Mouse (Mus musculus): ENCODE measurements around the gene Fam171a1. TPM values are rescaled to one million over a fixed set of nuclear protein-coding genes. Genes with fewer than 3 reads are reported as not detected.
"Not testable (repeated sequence)": the region's sequence is repeated elsewhere in the genome, so short reads cannot be mapped to it uniquely, and the experiment has no call there.

The Fam171a1 gene
- polyA plus RNA-seq, 1 experiment from 2014 or later = 42.5 TPM

DNA sequence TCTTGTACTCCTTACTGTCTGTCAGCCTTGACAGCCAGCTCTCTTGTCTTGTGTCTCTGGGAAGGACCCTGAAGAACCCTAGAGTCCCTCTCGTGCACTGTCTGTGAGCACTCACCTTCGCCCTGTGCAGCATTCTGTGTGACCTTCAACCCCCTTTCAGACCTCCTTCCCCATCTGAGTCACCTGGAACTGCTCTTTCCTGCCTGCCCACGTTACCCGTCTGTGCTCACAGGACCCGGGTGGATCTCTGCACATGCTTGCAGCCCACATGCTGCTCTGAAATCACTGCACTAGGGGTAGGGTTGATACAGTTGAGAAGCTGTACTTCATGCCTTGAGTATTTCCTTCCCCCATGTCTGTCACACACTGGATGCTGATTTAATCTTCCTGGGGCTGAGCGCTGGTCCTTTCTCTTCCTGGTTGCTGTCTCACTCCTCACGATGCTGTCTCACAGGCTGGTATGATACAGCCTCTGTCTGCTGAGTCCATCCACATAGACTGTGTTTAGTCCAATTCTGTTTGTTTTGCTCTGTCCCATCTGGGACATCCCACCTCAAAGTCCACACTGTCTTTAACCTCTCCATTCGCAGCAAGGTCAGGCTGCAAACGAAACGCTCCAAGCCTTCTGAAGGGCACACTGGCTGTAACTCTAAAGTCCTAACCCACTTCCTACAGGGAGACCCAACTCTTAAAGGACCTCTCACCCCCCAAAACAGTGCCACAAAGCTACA lies 74.9 kb downstream of the Fam171a1 start:
- Histone ChIP-seq H3K9me3 (no peaks in the 10 kb centered on the region), H3K27ac (no peak overlapping the region), H3K27me3 (ENCODE audit: insufficient read depth, poor library complexity, severe bottlenecking) (no peaks in the 10 kb centered on the region), H3K4me3 (no peak overlapping the region), H3K36me3 (peaks cover 35% of the 10 kb centered on the region), H3K4me1 (replicated peaks) (0 out of 2 replicates have a peak, but pooled peaks cover 2% of the 10 kb centered on the region)
- no peak for DNase-seq (ENCODE audit: low spot score)
- 91% methylated on average over 10 of the region's 10 CpGs for WGBS

DNA sequence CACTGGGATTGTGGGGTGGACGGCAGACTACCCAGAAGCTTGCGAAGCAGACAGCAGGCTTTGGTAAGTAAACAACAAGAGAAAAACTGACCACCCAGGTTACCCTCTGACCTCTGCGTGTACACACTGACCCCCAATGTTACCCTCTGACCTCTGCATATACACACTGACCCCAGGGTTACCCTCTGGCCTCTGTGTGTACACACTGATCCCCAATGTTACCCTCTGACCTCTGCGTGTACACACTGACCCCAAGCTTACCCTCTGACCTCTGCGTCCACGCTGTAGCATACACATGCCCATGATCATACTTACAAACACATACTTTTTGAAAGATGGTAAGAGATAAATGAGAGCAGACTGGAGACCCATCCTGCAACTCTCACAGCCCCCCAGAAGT lies 77.1 kb downstream of the Fam171a1 start:
- no peak for DNase-seq (ENCODE audit: low spot score)
- Histone ChIP-seq H3K36me3 (peaks cover 47% of the 10 kb centered on the region), H3K9me3 (no peaks in the 10 kb centered on the region), H3K4me1 (replicated peaks) (peaks cover 20% of the 10 kb centered on the region), H3K27ac (no peak overlapping the region), H3K4me3 (no peak overlapping the region), H3K27me3 (ENCODE audit: insufficient read depth, poor library complexity, severe bottlenecking) (no peaks in the 10 kb centered on the region)
- WGBS = 68% methylated on average over 6 of the region's 6 CpGs

DNA sequence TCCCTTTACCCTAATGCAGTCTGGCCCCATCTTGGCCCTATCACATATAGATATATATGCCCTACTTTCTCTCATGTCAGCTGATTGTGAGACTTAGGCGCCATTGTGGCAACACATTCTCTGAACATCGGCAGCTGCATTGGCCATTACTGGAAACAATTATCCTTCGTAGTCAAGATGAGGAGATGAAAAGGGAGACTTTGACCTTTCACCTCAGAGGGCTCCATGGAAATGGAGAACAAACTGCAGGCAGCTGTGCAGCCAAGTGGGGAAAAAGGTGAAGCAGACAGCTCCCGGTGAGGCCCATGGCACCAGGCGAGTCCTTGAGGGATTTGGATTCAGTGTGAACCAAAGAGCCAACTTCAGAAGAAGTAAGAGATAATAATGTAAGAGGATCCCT lies 81.5 kb downstream of the Fam171a1 start:
- Histone ChIP-seq H3K4me3 (no peak overlapping the region), H3K27me3 (ENCODE audit: insufficient read depth, poor library complexity, severe bottlenecking) (no peaks in the 10 kb centered on the region), H3K36me3 (peaks cover 57% of the 10 kb centered on the region), H3K9me3 (no peaks in the 10 kb centered on the region), H3K4me1 (replicated peaks) (peaks cover 23% of the 10 kb centered on the region), H3K27ac (peak overlapping the region; percentile 59; the same call in 1 of the 2 replicates)
- DNase-seq (ENCODE audit: low spot score) = no peak
- WGBS = 31% methylated on average over 5 of the region's 5 CpGs

DNA sequence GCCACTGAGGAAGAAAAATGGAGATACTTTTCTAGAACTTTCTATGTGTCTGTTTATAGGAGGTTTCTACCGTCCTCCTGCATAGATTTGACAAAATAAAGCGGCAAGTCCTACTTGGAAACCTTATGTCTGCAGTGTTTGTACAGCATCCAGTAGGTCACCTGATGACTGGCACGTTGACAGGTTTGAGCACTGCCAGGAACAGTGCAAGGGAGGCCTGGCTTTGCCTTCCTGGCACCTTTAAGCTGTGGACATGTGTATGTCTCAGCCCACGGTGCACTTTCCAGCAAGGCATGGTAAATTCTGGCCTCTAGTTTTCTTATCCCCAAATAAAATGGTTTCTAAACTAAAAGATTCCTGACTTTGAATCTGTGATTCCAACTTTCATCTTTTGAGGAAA lies 86.4 kb downstream of the Fam171a1 start:
- peaks cover 53% of the 10 kb centered on the region for H3K36me3 ChIP-seq

DNA sequence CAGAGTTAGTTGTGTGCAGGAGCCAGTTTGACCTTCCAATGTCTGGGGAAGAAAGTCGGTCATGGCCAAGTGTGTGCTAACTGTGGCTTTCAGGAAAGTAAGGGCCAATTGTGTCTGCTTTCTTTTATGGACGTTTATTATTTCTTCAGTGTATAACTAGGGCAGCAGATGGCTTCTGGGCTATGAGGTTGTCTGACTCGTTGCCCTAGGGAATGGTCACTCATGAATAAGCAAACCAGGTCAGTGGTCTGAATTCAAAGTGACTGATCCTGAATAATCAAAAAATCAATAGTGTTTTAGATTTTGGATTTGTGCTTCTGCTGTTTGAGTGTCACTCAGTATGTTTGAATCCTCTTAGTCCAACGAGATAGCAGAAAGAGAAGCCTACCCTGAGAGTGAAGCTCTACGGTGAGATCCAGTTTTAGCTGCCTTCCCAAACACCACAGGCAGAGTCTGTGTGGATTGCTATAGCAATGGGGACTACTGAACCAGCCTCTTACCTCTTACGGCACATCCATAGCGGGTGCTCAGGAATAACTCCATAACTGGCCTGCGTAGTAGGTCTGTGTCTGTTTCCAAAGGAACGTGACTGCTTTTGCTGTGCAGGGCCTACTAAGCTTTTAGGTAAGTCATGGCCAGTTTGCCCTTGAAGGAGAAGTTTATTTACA lies 93.1 kb downstream of the Fam171a1 start:
- no peaks in the 10 kb centered on the region for H3K9me3 ChIP-seq
- peak overlapping the region; percentile 35; the same call in 1 of the 2 replicates for H3K27ac ChIP-seq
- peaks cover 4% of the 10 kb centered on the region for H3K4me1 ChIP-seq (replicated peaks)
- no peak for DNase-seq (ENCODE audit: low spot score)
- no peak overlapping the region for H3K4me3 ChIP-seq
- H3K36me3 ChIP-seq = peaks cover 30% of the 10 kb centered on the region
- WGBS = 82% methylated on average over 9 of the region's 9 CpGs
- no peaks in the 10 kb centered on the region for H3K27me3 ChIP-seq (ENCODE audit: insufficient read depth, poor library complexity, severe bottlenecking)

More for the DNA sequence above, 86.4 kb downstream of the Fam171a1 start:
- Histone ChIP-seq H3K27ac (no peak overlapping the region), H3K27me3 (ENCODE audit: insufficient read depth, poor library complexity, severe bottlenecking) (no peaks in the 10 kb centered on the region), H3K4me1 (replicated peaks) (peaks cover 13% of the 10 kb centered on the region), H3K4me3 (no peak overlapping the region), H3K9me3 (no peaks in the 10 kb centered on the region)
- 94% methylated on average over 4 of the region's 4 CpGs for WGBS
- DNase-seq (ENCODE audit: low spot score) = no peak

DNA sequence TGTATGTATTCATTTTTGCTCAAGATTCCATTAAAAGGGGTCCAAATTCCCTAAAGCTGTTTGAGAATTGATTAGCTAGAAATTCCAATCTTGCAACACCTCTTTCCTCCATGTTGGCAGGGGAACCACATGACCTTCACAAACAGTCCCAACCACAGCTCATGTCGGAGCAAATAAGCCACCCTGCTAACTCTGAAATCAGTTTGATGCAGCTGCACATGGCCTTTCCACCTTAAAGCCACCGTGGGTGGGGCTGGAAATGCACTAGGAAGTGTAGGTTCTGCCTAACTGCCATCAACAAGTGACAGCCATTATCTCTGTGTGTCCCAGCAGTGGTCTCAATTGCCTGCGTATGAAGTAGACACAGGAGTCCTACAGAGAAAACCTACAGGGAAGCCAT lies 101.5 kb downstream of the Fam171a1 start:
- H3K9me3 ChIP-seq = no peaks in the 10 kb centered on the region
- no peak overlapping the region for H3K4me3 ChIP-seq
- H3K36me3 ChIP-seq = peaks cover 14% of the 10 kb centered on the region
- no peak for DNase-seq (ENCODE audit: low spot score)
- 0 out of 2 replicates have a peak, but pooled peaks cover 6% of the 10 kb centered on the region for H3K4me1 ChIP-seq (replicated peaks)
- WGBS = 90% methylated on average over 3 of the region's 3 CpGs
- no peaks in the 10 kb centered on the region for H3K27me3 ChIP-seq (ENCODE audit: insufficient read depth, poor library complexity, severe bottlenecking)
- H3K27ac ChIP-seq = no peak overlapping the region

DNA sequence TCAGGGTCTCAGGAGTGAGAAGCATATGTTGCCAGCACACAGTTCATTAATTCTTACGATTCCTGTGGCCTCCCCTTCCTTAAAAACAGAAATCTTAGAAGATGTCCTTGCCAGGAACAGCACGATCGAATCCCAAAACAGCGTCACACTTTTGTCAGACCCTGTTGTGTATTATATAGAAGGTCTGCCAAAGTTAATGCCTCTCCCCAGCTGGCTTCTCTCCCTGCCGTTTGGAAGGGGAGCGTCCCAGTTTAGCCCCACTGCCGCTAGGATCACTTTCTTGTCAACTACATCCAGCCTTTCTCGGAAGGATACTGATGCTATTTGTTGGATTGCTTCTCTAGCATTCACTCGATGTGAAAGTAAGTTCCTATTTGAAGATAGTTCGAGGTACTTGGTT lies 102.6 kb downstream of the Fam171a1 start:
- no peak overlapping the region for H3K27ac ChIP-seq
- peaks cover 24% of the 10 kb centered on the region for H3K36me3 ChIP-seq
- no peak overlapping the region for H3K4me3 ChIP-seq
- 89% methylated on average over 10 of the region's 10 CpGs for WGBS
- no peaks in the 10 kb centered on the region for H3K9me3 ChIP-seq
- DNase-seq (ENCODE audit: low spot score) = no peak
- H3K4me1 ChIP-seq (replicated peaks) = 0 out of 2 replicates have a peak, but pooled peaks cover 6% of the 10 kb centered on the region
- no peaks in the 10 kb centered on the region for H3K27me3 ChIP-seq (ENCODE audit: insufficient read depth, poor library complexity, severe bottlenecking)

DNA sequence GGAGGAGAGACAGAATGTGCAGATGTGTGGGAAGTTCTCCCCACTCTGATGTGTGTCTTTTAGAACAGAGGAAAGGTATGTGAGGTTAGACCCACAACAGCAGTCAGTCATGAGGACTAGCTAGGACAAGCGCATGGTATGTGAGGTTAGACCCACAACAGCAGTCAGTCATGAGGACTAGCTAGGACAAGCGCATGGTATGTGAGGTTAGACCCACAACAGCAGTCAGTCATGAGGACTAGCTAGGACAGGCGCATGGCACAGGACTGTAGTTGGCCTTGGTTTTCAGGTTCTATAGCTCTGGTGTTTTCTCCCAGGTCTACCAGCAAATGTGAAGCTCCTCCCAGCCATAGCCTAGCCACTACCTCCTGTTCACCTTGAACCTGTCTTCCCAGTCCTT lies 103.6 kb downstream of the Fam171a1 start:
- H3K27me3 ChIP-seq (ENCODE audit: insufficient read depth, poor library complexity, severe bottlenecking); H3K9me3 ChIP-seq; H3K4me1 ChIP-seq (replicated peaks); H3K4me3 ChIP-seq; DNase-seq (ENCODE audit: low spot score); H3K27ac ChIP-seq: not testable (repeated sequence)
- WGBS = 97% methylated on average over 3 of the region's 3 CpGs
- peaks cover 24% of the 10 kb centered on the region for H3K36me3 ChIP-seq

DNA sequence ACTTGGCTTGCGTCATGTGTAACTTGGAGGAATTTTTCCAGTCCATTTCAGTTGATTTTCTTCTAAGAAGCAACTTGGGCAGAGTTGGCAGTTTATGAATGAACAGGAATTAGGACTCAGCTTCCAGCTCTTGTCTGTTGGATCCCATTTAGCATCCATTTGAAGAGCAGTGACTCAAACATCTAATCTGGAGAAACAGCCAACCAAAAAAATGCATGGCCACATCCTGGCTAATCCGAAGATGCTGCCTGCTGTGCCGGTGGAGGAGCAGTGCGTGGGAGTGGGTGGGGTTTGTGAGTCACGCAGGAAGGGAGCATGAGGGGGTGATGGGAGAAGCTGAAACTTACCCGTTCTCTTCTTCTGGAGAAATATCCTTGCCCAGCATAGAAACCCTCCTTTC lies 104.2 kb downstream of the Fam171a1 start:
- Histone ChIP-seq H3K27ac (no peak overlapping the region), H3K4me1 (replicated peaks) (0 out of 2 replicates have a peak, but pooled peaks cover 6% of the 10 kb centered on the region), H3K36me3 (peaks cover 24% of the 10 kb centered on the region), H3K27me3 (ENCODE audit: insufficient read depth, poor library complexity, severe bottlenecking) (no peaks in the 10 kb centered on the region), H3K9me3 (no peaks in the 10 kb centered on the region), H3K4me3 (no peak overlapping the region)
- DNase-seq (ENCODE audit: low spot score) = no peak
- WGBS = 81% methylated on average over 6 of the region's 6 CpGs

DNA sequence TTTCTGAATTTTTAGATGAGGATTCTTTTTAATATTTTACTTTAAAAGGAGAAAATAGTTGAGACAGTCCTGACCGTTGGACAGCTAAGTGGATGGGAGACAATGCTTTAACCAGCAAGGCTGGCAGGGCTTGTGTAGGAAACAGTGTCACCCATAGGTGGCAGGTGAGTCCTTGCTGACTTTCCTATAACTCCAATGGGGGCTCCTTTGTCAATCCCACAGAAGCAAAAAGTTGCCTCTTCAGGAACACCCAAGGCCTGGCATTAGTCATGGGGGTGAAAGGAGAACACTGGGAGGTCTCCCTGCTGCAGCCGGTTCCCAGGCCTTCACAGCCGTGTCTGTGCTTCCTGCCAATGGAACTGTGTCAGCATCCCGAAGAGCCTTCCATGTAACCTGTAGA lies 114.5 kb downstream of the Fam171a1 start:
- WGBS = 90% methylated on average over 4 of the region's 4 CpGs
- H3K27ac ChIP-seq = no peak overlapping the region
- no peaks in the 10 kb centered on the region for H3K9me3 ChIP-seq
- H3K4me1 ChIP-seq (replicated peaks) = no peaks in the 10 kb centered on the region
- DNase-seq (ENCODE audit: low spot score) = no peak
- peaks cover 26% of the 10 kb centered on the region for H3K36me3 ChIP-seq
- no peaks in the 10 kb centered on the region for H3K27me3 ChIP-seq (ENCODE audit: insufficient read depth, poor library complexity, severe bottlenecking)
- no peak overlapping the region for H3K4me3 ChIP-seq

DNA sequence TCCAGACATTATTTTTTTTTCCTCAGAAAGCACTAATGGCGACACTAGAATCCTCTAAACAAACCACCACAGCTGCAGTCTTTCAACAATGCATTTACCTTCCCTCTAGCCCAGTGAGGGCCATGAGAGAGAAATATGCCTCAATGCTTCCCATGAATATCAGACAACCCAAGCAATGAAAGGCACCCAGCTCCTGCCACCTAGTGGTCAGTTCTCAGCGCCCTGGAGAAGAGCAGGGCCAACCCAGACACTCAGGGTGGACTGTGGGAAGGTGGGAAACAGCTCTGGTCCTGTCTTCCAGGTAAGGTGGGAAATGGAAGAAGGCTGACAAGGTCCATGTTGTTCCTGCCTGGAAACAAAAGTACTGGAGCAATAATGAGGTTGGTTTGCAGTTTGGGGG lies 115.0 kb downstream of the Fam171a1 start:
- no peaks in the 10 kb centered on the region for H3K27me3 ChIP-seq (ENCODE audit: insufficient read depth, poor library complexity, severe bottlenecking)
- H3K9me3 ChIP-seq = no peaks in the 10 kb centered on the region
- H3K36me3 ChIP-seq = peaks cover 26% of the 10 kb centered on the region
- no peaks in the 10 kb centered on the region for H3K4me1 ChIP-seq (replicated peaks)
- H3K27ac ChIP-seq = no peak overlapping the region
- WGBS = 19% methylated on average over 2 of the region's 2 CpGs
- DNase-seq (ENCODE audit: low spot score) = peak; percentile 58
- H3K4me3 ChIP-seq = no peak overlapping the region

DNA sequence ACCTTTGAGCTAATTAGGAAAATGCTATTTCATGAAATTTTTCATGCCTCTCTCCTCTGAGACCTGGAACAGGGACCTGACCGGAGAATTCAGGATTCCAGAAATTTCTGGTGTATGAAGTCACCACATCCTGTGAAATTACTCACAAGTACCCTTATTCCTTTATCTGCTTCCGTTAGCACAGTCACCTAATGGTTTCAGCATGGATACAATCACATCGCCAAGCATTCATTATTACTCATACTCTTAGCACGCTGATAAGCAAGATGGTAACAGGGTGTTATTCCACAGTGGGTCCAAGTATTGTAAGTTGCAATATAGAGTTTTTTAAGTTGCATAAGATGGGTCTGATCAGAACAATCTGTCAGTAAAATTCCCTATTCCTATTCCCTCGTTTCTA lies 125.2 kb downstream of the Fam171a1 start:
- Histone ChIP-seq H3K4me1 (replicated peaks) (no peaks in the 10 kb centered on the region), H3K9me3 (no peaks in the 10 kb centered on the region), H3K4me3 (no peak overlapping the region), H3K27me3 (ENCODE audit: insufficient read depth, poor library complexity, severe bottlenecking) (no peaks in the 10 kb centered on the region), H3K27ac (no peak overlapping the region), H3K36me3 (no peaks in the 10 kb centered on the region)
- WGBS = 85% methylated on average over 5 of the region's 5 CpGs
- DNase-seq (ENCODE audit: low spot score) = no peak

DNA sequence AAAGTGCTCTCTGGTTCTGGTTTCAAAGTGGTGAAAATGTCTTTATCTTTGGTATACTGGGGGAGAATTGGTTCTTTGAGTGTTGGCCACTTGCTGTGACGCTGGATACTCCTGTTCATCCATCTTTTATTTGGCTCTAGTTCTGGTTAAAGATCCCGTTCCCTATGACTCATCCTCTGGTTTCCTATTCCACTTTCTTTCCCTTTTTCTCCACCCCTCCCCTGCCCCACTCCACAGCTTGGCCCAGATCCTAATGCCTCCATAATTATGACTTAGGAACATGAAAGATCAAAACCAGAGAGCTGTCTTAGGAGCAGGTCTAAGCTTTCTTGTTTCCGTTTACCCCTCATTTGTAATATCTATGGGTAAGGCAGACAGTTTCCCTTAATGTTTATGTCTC lies 130.2 kb downstream of the Fam171a1 start:
- WGBS = 83% methylated on average over 3 of the region's 3 CpGs
- Histone ChIP-seq H3K36me3 (no peaks in the 10 kb centered on the region), H3K9me3 (no peaks in the 10 kb centered on the region), H3K27me3 (ENCODE audit: insufficient read depth, poor library complexity, severe bottlenecking) (no peaks in the 10 kb centered on the region), H3K27ac (no peak overlapping the region), H3K4me3 (no peak overlapping the region), H3K4me1 (replicated peaks) (no peaks in the 10 kb centered on the region)
- no peak for DNase-seq (ENCODE audit: low spot score)

Measured in hindbrain, embryonic 10.5 days (tissue).